Mouse (Mus musculus) small intestine, adult 2 months (tissue): ENCODE measurements around the gene Zfp697. TPM values are rescaled to one million over a fixed set of nuclear protein-coding genes. Genes with fewer than 3 reads are reported as not detected.
"Not testable (repeated sequence)": the region's sequence is repeated elsewhere in the genome, so short reads cannot be mapped to it uniquely, and the experiment has no call there.

Source experiments
- H3K27ac ChIP-seq: fragments of 200-500 bp; 2 replicates; pipeline ENCODE4 v1.5.1; 2012; ENCODE audit warnings: low read depth, low read length, control low read depth, inconsistent platforms; ENCODE audit not compliant: insufficient read depth
- H3K27me3 ChIP-seq: fragments of 200-500 bp; 2 replicates; pipeline ENCODE4 v1.6.1; 2012; ENCODE audit warnings: mild to moderate bottlenecking, moderate library complexity, low read length, inconsistent platforms; ENCODE audit not compliant: control insufficient read depth, insufficient read depth
- H3K36me3 ChIP-seq: fragments of 200-500 bp; 2 replicates; pipeline ENCODE4 v1.6.1; 2012; ENCODE audit warnings: mild to moderate bottlenecking, low read length, control low read depth, inconsistent platforms; ENCODE audit not compliant: control insufficient read depth, insufficient read depth
- H3K4me1 ChIP-seq: fragments of 200-500 bp; 2 replicates; pipeline ENCODE4 v1.6.1; 2012; ENCODE audit warnings: low read length, inconsistent platforms, mixed read lengths; ENCODE audit not compliant: control insufficient read depth, insufficient read depth, insufficient read length
- H3K4me3 ChIP-seq: fragments of 200-500 bp; 2 replicates; pipeline ENCODE4 v1.5.1; 2012; ENCODE audit warnings: low read depth, mild to moderate bottlenecking, control low read depth, inconsistent platforms, low read length, moderate library complexity
- CTCF ChIP-seq: fragments of 200-500 bp; IDR thresholded peaks from 2 replicates; pipeline ENCODE4 v1.5.1; 2012; ENCODE audit warnings: low read depth, mild to moderate bottlenecking, control low read depth, inconsistent platforms, low read length, moderate library complexity, mixed read lengths; ENCODE audit not compliant: insufficient replicate concordance, insufficient read length; ENCODE audit errors: extremely low read depth
- POLR2A ChIP-seq: fragments of 200-500 bp; IDR thresholded peaks from 2 replicates; pipeline ENCODE4 v1.6.1; 2012; ENCODE audit warnings: low read depth, mild to moderate bottlenecking, control low read depth, inconsistent platforms, low read length, moderate library complexity
- WGBS: fragments of 180-500 bp; shearing (Covaris S2); methylation state at CpG from one replicate; pipeline ENCODE4 v1.1.7; 2018; 5-methylcytosine and 5-hydroxymethylcytosine counted together
- polyA plus RNA-seq: library from polyadenylated mRNA; depleted of rRNA; stranded (reverse); fragments of >200 nt; gene quantifications from 2 replicates; pipeline ENCODE4 v1.2.3, GENCODE M21; 2012

The Zfp697 gene
- polyA plus RNA-seq, 1 experiment = 0.89 TPM

DNA sequence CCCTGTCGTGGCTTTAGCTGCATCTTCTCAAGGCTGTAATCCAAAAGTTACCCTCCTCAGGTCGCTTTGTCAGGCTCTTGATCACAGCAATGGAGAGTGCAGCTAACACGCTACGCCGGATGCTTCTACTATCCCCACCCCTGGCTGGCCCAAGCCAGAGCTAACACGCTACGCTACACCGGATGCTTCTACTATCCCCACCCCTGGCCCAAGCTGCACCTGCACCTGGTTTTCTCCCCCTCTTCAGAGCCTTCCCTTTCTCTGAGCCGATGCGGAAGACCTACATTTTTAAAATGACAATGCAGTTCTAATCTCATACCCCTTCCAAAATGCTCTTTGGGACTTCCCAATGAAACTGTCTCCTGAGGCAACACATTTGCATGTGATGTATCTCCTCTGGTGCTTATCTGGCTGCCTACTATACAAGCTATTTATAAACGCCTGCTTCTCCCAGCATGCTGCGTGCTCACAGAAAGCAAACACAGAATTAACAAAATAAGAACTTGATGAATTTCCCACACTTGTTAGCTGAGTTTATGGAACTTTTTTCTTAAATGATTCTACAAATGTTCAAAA, 24.4 kb downstream of the Zfp697 start:
- H3K36me3 ChIP-seq, H3K4me3 ChIP-seq, H3K4me1 ChIP-seq, H3K27ac ChIP-seq, H3K27me3 ChIP-seq: not testable (repeated sequence)
- 76% methylated on average over 12 of the region's 12 CpGs for WGBS

DNA sequence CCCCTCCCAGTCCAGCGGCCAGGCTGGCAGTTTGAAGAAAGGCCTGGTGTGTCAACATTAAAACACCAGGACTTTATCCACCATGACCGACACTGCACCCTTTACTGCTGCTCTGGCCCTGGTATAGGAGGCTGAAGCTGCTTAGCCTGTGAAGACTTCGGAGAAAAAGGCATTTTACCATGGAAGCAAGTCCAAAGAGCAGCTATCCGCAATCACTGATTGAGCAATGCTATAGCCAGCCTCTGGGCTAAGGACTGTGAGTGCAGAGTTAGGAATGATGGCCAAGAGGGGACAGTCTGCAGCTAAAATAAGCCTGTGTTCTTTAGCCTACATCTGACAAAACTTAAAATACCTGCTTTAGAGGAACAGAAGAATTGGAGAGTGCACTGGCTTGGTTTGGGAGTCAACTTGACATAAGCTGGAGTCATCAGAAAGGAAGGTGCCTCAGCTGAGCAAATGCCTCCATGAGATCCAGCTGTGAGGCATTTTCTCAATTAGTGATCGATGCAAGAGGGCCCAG, 25.1 kb downstream of the Zfp697 start:
- not testable (repeated sequence) for H3K36me3 ChIP-seq, H3K27ac ChIP-seq, H3K4me3 ChIP-seq, H3K27me3 ChIP-seq, H3K4me1 ChIP-seq
- WGBS = 45% methylated on average over 5 of the region's 5 CpGs

DNA sequence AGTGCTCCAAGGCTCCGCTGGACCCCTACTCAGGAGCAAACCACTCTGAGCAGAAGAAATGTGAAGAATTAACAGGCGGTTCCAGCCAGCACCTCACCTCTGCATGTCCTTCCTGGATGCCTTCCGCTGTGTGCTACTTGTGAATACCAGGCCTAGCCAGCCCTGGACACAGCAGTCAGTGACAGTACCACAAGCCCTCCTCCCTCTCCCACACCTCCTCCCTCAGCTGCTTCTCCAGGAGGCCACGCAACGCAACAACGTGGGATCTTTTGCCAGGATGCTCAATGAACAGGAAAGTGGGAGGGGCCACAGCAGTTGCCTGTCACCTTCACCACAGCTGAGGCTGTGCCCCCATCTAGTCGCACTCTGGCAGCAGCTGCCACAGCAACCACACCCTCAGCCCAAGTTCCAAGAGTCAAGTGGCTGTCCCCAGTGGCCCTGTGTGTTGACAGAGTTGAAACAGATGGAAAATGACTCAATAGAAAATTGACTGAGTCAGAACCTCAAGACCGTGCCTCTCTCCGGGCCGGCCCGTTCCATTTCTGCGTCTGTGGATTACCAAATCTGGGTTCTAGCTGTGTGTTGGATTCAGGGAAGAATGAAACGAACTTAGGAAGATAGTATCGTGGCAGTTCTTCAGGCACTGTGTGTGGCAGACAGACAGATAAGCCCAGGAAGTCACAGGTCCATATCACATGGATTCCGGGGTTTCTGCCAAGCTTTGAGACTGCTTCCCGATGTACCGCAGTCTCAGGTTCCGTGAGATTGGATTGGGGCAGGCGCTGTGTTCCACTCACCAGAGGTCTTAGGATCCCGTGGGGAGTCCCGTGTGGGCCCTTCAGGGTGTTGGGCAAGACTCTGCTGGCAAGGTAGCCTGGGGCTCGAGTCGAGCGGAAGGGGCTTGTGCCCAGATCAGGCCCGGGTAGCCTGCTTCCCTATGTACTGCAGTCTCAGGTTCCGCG, 28.6 kb downstream of the Zfp697 start:
- H3K27me3 ChIP-seq, H3K4me1 ChIP-seq, H3K36me3 ChIP-seq, H3K4me3 ChIP-seq, H3K27ac ChIP-seq: not testable (repeated sequence)
- WGBS = 42% methylated on average over 17 of the region's 27 CpGs

DNA sequence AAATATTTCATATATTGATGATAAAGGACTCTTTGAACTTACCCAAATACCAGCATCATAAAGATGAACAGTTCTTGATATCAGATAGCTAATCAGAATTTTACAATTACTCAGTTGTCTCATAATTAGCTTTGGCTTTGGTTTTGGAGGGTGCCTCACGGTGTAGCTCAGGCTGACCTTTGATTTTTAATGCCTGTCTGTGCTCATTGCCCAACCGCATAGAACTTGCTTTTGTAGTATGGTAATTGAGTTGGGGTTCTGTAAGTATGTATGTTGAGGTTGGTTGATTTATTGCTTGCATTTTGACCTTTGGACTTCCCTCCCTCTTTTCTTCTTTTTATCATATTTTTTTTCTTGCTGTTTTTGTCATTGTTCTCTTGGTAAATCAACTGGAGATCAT, 31.5 kb downstream of the Zfp697 start:
- no peak overlapping the region for H3K27ac ChIP-seq
- no peaks in the 10 kb centered on the region for H3K36me3 ChIP-seq
- H3K4me3 ChIP-seq = no peak overlapping the region
- no peak for TF ChIP-seq POLR2A
- TF ChIP-seq CTCF = no peak
- WGBS = 26% methylated on average over 2 of the region's 2 CpGs
- H3K27me3 ChIP-seq = 0 out of 2 replicates have a peak, but pooled peaks cover 6% of the 10 kb centered on the region
- peaks cover 8% of the 10 kb centered on the region; the same call in 1 of the 2 replicates for H3K4me1 ChIP-seq

DNA sequence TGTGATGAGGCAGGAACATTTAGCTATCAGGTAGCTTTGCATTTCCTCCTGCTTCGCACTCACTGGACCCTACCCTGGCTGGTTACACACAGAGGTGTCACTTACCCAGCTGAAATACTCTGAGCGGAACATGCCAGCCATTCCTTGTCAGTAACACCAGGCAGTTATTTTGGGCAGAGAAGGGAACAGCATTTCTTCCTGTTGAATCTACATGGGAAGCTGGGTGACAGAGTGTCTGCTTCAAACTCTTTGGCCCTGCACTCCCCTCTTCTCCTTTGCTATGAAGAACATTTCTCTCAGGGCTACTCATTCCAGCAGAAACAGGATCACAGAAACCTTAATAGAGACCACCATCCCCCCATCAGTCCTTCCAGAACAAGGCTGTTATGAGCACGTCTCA, 32.0 kb downstream of the Zfp697 start:
- no peak overlapping the region for H3K27ac ChIP-seq
- WGBS = 72% methylated on average over 3 of the region's 3 CpGs
- TF ChIP-seq POLR2A = no peak
- TF ChIP-seq CTCF = no peak

DNA sequence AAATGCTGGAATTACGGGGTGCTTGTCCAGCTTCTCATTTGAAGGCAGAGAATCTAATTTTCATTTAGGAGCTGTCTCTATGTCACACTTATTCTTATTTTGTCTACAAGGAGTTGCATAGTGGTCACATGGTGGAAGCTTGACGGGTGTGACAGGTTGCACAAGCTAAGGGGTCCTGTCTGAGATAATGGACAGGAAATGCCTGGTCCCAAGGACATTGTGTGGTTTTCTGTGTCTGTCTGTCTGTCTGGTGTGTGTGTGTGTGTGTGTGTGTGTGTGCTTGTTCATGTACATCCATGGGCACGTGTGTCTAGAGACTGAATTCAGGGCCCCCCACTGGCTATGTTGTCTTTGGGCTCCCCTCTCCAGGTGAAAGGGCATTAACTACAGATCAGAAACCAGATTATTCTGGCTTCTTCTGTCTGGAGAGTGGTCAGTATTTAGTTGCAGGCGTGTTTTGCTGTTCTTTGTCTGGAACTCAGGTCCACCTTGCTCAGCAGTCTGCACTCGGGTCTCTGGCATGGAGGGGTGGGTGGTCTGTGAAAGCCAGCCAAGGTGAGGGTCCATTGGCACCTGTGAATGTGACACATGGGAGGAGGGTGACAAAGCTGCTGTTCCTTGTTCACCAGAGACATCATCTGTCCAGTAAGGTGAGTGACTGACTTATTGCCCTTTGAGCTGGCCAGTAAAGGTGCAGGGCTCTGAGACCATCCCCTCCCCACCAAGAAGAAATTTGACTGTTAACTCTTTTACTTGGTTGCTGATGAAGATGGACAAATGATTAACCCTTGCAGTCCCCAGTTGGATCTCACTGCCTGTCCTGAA, 34.4 kb downstream of the Zfp697 start:
- Histone ChIP-seq H3K27me3 (0 out of 2 replicates have a peak, but pooled peaks cover 6% of the 10 kb centered on the region), H3K36me3 (no peaks in the 10 kb centered on the region), H3K4me3 (no peak overlapping the region), H3K27ac (no peak overlapping the region), H3K4me1 (peaks cover 8% of the 10 kb centered on the region; the same call in 1 of the 2 replicates)
- TF ChIP-seq POLR2A = no peak
- no peak for TF ChIP-seq CTCF
- 83% methylated on average over 5 of the region's 5 CpGs for WGBS

More for the DNA sequence above, 32.0 kb downstream of the Zfp697 start:
- no peaks in the 10 kb centered on the region for H3K36me3 ChIP-seq
- H3K4me1 ChIP-seq = peaks cover 8% of the 10 kb centered on the region; the same call in 1 of the 2 replicates
- H3K4me3 ChIP-seq = no peak overlapping the region
- H3K27me3 ChIP-seq = 0 out of 2 replicates have a peak, but pooled peaks cover 6% of the 10 kb centered on the region

DNA sequence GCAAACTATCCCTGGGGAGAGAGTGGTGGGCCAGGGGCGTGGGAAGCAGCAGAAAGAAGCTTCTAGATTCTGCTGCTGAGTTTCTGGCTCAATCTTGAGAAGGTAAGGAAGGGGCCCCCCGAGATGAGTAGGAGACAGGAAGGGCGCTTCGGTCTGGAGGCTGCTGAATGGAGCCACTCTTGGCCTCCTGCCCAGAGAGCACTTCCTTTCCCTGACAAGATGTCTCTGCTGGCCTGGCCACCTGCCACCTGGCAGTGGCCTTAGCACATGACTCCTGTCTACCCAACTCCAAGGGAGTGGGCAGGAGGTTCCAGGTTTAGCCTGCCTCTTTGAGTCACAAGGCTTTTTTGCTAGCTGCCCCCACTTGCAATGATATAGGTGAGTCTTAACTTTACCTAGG, 35.1 kb downstream of the Zfp697 start:
- Histone ChIP-seq H3K27ac (no peak overlapping the region), H3K4me3 (no peak overlapping the region), H3K4me1 (peaks cover 8% of the 10 kb centered on the region; the same call in 1 of the 2 replicates), H3K27me3 (0 out of 2 replicates have a peak, but pooled peaks cover 6% of the 10 kb centered on the region), H3K36me3 (no peaks in the 10 kb centered on the region)
- TF ChIP-seq CTCF (no peak), POLR2A (no peak)
- 4% methylated on average over 4 of the region's 4 CpGs for WGBS
